Mouse (Mus musculus) cortical plate, adult 2 months (tissue): ENCODE measurements around the gene Surf6.

Source experiments
- CTCF ChIP-seq: fragments of 200-500 bp; IDR thresholded peaks from 2 replicates; pipeline ENCODE4 v1.5.1; 2011; ENCODE audit warnings: mild to moderate bottlenecking, control low read depth, low read length; ENCODE audit not compliant: insufficient read depth; ENCODE audit errors: extremely low read depth
- POLR2A ChIP-seq: fragments of 200-500 bp; IDR thresholded peaks from 2 replicates; pipeline ENCODE4 v1.6.1; 2011; ENCODE audit warnings: mild to moderate bottlenecking, low read length, control low read depth; ENCODE audit not compliant: insufficient read depth; ENCODE audit errors: extremely low read depth

DNA sequence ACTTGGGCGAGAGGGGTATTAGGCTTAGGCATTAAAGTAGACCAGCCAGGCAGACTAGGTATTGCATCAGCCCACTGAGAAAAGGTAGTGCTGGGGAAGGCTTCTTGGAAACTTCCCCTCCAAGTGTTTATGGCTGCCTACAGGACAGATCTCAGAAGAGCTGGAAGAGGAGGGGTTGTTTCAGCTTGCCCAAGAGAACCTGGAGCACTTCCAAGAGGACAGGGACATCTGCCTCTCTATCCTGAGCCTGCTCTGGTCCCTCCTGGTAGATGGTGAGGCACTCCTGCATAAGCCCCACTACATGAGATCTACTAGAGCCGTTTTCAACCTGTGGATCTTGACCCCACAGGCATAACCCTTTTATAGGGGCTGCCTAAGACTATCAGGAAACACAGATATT, 47.7 kb upstream of the Surf6 start:
- TF ChIP-seq CTCF = no peak
- TF ChIP-seq POLR2A = no peak
